ENCODE assay signal across 8 mouse cellular contexts in the genomic region with DNA sequence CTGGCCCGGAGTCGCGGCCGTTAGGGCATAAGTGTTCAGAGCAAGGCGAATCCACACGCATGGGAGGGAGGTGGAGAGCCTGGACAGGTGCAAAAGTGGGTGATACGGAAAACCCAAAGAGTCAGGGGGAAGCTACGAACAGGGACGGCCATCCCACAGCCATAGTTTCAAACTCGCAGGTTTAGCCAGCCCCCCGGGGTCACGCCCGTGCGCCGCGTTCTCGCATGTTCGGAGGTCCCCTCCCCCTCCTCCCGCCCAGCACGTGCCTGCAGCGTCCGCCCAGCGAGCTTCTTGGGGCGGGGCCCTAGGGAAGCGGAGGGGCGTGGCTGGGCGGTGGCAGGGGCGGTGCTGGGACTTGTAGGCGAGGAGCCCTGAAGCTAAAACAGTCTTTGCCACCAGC. TPM values are rescaled to one million over a fixed set of nuclear protein-coding genes. Genes with fewer than 3 reads are reported as not detected.
DNase-seq lines count a peak whose midpoint lies in the region; ATAC-seq lines count a peak whose summit lies in the region.

No protein-coding gene starts in this region.

- H3K9ac ChIP-seq in hindbrain, embryonic 15.5 days = 0 out of 2 replicates have a peak overlapping the region, but pooled peaks have one; percentile 7

- peak overlapping the region; percentile 41 for H3K4me3 ChIP-seq in hindbrain, embryonic 15.5 days

- no peak overlapping the region for H3K27ac ChIP-seq in hindbrain, embryonic 15.5 days (replicated peaks)

- peak; percentile 92 for DNase-seq in NIH3T3 (ENCODE audit: low read depth)
- DNase-seq in cerebellum, postnatal 25 days = peak; percentile 79 to 90
- peak; percentile 71 to 74 for DNase-seq in frontal cortex, postnatal 36 days (ENCODE audit: low spot score in 2 of 2)
- peak; percentile 78 to 79 for DNase-seq in left cerebral cortex, adult 18-20 months (ENCODE audit: low spot score in 2 of 2)
- DNase-seq in lung, postnatal 4 days = peak; percentile 93
- peak; percentile 91 for DNase-seq in retina, postnatal 1 day
- peak; percentile 98 for DNase-seq in thymus, postnatal 4 days

- ATAC-seq in hindbrain, embryonic 15.5 days (ENCODE audit: low FRiP score, low read depth) = peak; percentile 44

- peaks cover 12% of the 10 kb centered on the region for H3K36me3 ChIP-seq in hindbrain, embryonic 15.5 days

- peaks cover 26% of the 10 kb centered on the region for H3K27me3 ChIP-seq in hindbrain, embryonic 15.5 days

- peaks cover 43% of the 10 kb centered on the region for H3K4me1 ChIP-seq in hindbrain, embryonic 15.5 days (replicated peaks)

- WGBS in hindbrain, embryonic 15.5 days = under 1% methylated on average over 29 of the region's 29 CpGs

- no peaks in the 10 kb centered on the region for H3K9me3 ChIP-seq in hindbrain, embryonic 15.5 days

- peak overlapping the region; percentile 78 for H3K4me2 ChIP-seq in hindbrain, embryonic 15.5 days

RNA-seq across cellular contexts. Expression of a gene that starts 0.5 kb away (rescaled TPM):
- polyA plus RNA-seq in hindbrain, embryonic 15.5 days (2015; fragmentation: Nextera tagmentation; extraction: Ambion mirVana) = 14.1 and 17.3 TPM in 2 replicates
- 1 to 10 TPM; 3.4 to 3.9 TPM for total RNA-seq in left cerebral cortex, adult 18-20 months (2021)

RNA-seq across cellular contexts. Expression of a gene that starts 19.9 kb away (rescaled TPM):
- 111 and 112 TPM in 2 replicates for polyA plus RNA-seq in hindbrain, embryonic 15.5 days (2015; fragmentation: Nextera tagmentation; extraction: Ambion mirVana)
- total RNA-seq in left cerebral cortex, adult 18-20 months (2021) = 10 to 100 TPM; 55.2 to 61.0 TPM

RNA-seq across cellular contexts. Expression of a gene that starts 42.3 kb away (rescaled TPM):
- 0.96 and 1.4 TPM in 2 replicates for polyA plus RNA-seq in hindbrain, embryonic 15.5 days (2015; fragmentation: Nextera tagmentation; extraction: Ambion mirVana)
- under 1 TPM; 0.23 to 0.28 TPM for total RNA-seq in left cerebral cortex, adult 18-20 months (2021)
